Mouse (Mus musculus) lung, embryonic 15.5 days (tissue): ENCODE data around the gene Strbp. TPM values are rescaled to one million over a fixed set of nuclear protein-coding genes. Genes with fewer than 3 reads are reported as not detected.

ENCODE experiments used
- ATAC-seq: fragments of 200-750 bp; cut with Nextera tagmentation; 2 replicates; pipeline ENCODE4 v1.8.0; 2017; ENCODE audit warnings: moderate number of reproducible peaks, borderline replicate concordance; ENCODE audit not compliant: low FRiP score, low TSS enrichment; ENCODE audit errors: extremely low read depth
- H3K27ac ChIP-seq: fragments of 300-500 bp; sonication (generic); 2 replicates; pipeline ENCODE4 v1.5.1; 2015; ENCODE audit warnings: moderate library complexity, mild to moderate bottlenecking, inconsistent platforms
- H3K27me3 ChIP-seq: fragments of 300-500 bp; sonication (generic); 2 replicates; pipeline ENCODE4 v1.6.1; 2015; ENCODE audit warnings: inconsistent platforms
- H3K36me3 ChIP-seq: fragments of 300-500 bp; sonication (generic); 2 replicates; pipeline ENCODE4 v1.6.1; 2015; ENCODE audit warnings: inconsistent platforms
- H3K4me1 ChIP-seq: fragments of 300-500 bp; sonication (generic); 2 replicates; pipeline ENCODE4 v1.6.1; 2015; ENCODE audit warnings: inconsistent platforms
- H3K4me2 ChIP-seq: fragments of 300-500 bp; sonication (generic); 2 replicates; pipeline ENCODE4 v1.6.1; 2015; ENCODE audit warnings: inconsistent platforms, mild to moderate bottlenecking, moderate library complexity
- H3K4me3 ChIP-seq: fragments of 300-500 bp; sonication (generic); 2 replicates; pipeline ENCODE4 v1.5.1; 2015; ENCODE audit warnings: mild to moderate bottlenecking, inconsistent platforms
- H3K9ac ChIP-seq: fragments of 300-500 bp; sonication (generic); 2 replicates; pipeline ENCODE4 v1.6.1; 2015; ENCODE audit warnings: inconsistent platforms
- H3K9me3 ChIP-seq: fragments of 300-500 bp; sonication (generic); 2 replicates; pipeline ENCODE4 v1.6.1; 2016; ENCODE audit warnings: inconsistent platforms
- WGBS: fragments of 180-500 bp; shearing (Covaris S2); methylation state at CpG from one replicate; pipeline ENCODE4 v1.1.7; 2015; 5-methylcytosine and 5-hydroxymethylcytosine counted together
- polyA plus RNA-seq: library from polyadenylated mRNA; unstranded; fragments of >200 nt; fragmentation: Nextera tagmentation; extraction: Ambion mirVana; gene quantifications from 2 replicates; pipeline ENCODE4 v1.2.1, GENCODE M21; 2015

Strbp gene
- polyA plus RNA-seq, 1 experiment from 2014 or later = 31.9 TPM

DNA sequence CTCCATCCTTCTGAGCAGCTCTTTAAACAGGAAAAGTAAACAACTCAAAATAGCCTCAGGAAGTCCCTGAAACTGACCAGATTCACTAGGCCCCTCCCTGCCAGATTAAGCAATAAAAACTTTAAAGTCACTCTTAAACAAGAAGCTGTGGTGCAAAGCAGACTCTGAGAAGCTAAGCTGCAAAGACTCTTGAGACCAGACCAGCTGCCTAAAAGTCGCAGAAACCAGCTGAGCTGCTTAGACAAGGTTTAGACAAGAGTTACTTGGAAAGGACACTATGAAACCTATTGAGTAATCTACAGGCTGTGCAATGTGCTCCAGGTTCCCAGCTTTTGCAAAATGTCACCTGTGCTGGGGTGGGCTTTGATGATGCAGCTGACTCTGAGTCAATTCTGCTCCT, 16.6 kb downstream of the Strbp start:
- no peak for ATAC-seq
- Histone ChIP-seq H3K27me3 (no peaks in the 10 kb centered on the region), H3K4me1 (no peaks in the 10 kb centered on the region), H3K4me3 (no peak overlapping the region), H3K4me2 (no peak overlapping the region), H3K36me3 (no peaks in the 10 kb centered on the region), H3K9me3 (no peaks in the 10 kb centered on the region), H3K27ac (no peak overlapping the region), H3K9ac (no peak overlapping the region)
- 85% methylated on average over 1 of the region's 1 CpGs for WGBS

DNA sequence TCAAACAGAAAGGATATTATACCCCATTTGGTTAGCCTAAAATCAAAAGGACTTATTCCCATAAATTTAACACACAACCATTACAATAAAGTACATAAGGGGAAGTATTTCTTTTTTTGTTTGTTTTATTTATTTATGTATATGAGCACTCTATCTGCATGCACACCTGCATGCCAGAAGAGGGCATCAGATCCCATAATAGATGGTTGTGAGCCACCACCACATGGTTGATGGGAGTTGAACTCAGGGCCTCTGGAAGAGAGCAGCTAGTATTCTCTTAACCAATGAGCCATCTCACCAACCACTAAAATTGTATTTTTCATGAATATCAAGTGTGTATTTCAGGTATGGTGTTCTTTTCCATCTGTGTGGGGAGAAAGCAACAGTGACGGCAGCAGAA, 18.8 kb downstream of the Strbp start:
- Histone ChIP-seq H3K4me3 (no peak overlapping the region), H3K27ac (no peak overlapping the region)

DNA sequence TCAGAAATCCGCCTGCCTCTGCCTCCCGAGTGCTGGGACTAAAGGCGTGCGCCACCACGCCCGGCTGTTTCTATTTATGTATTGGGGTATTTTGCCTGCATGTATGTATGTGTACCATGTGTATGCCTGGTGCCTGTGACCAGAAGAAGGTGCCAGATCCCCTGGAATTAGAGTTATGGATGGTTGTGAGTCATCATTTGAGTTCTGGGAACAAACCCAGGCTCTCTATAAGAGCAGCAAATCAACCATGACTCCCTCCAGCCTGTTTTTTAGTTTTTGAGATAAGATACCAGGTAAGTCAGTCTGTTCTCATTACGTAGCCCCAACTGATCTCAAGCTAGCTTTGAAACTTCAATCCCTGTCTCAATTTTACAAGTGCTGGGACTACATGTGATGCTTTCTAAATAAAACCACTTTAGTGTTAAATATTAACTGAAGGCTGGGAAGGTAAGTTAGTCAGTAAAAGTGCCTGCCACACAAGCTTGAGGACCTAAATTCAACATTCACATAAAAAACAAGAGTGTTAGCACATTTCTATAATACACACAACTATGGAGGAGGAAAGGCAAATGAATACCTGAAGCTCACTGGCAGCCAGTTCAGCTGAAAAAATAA, 21.4 kb downstream of the Strbp start:
- no peak for ATAC-seq
- Histone ChIP-seq H3K4me2 (no peak overlapping the region), H3K27me3 (no peaks in the 10 kb centered on the region), H3K36me3 (no peaks in the 10 kb centered on the region), H3K4me1 (no peaks in the 10 kb centered on the region), H3K4me3 (no peak overlapping the region), H3K9me3 (no peaks in the 10 kb centered on the region), H3K27ac (no peak overlapping the region), H3K9ac (no peak overlapping the region)
- WGBS = 89% methylated on average over 7 of the region's 7 CpGs

More for the DNA sequence above, 18.8 kb downstream of the Strbp start:
- Histone ChIP-seq H3K36me3 (no peaks in the 10 kb centered on the region), H3K27me3 (no peaks in the 10 kb centered on the region), H3K4me1 (no peaks in the 10 kb centered on the region), H3K9ac (no peak overlapping the region), H3K4me2 (no peak overlapping the region), H3K9me3 (no peaks in the 10 kb centered on the region)
- no peak for ATAC-seq
- WGBS = 92% methylated on average over 1 of the region's 1 CpGs

DNA sequence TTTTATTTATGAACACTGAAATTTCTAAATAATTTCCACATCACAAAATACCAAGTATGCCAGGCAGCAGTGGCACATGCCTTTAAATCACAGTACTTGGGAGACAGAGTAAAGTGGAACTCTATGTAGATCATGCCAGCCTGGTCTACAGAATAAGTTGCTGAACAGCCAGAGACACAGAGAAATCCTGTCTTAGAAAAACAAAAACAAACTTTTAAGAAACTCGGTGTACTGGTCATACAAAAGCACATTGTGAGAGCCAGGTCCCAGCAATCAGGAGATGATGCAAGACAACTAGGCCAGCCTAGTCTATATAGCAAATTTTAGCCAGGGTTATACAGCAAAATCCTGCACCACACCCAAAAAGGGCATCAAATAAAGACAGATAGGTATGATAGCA, 52.6 kb downstream of the Strbp start:
- Histone ChIP-seq H3K9ac (no peak overlapping the region), H3K36me3 (no peaks in the 10 kb centered on the region), H3K4me3 (no peak overlapping the region), H3K27ac (no peak overlapping the region), H3K27me3 (no peaks in the 10 kb centered on the region), H3K9me3 (no peaks in the 10 kb centered on the region), H3K4me1 (no peaks in the 10 kb centered on the region), H3K4me2 (no peak overlapping the region)
- no peak for ATAC-seq
- WGBS = 73% methylated on average over 1 of the region's 1 CpGs

DNA sequence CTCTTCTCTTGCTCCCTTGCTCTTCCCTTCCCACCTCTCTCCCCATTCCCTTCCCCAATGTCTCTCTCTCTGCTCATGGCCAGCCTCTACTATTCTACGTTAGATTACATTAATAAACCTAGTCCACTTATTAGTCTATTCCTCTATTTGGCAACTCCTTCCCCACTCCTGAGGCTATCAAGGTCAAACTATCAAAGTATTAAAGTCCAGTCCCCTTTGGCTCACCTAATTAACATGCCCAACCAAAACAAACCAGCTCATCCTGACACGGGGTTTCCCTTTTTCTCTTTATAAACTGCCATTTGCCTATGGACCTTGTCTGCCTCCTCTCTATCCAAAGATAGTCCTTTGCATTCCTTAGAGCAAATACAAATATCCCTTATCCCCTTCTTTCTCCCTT, 54.1 kb downstream of the Strbp start:
- no peaks in the 10 kb centered on the region for H3K27me3 ChIP-seq
- no peaks in the 10 kb centered on the region for H3K36me3 ChIP-seq

DNA sequence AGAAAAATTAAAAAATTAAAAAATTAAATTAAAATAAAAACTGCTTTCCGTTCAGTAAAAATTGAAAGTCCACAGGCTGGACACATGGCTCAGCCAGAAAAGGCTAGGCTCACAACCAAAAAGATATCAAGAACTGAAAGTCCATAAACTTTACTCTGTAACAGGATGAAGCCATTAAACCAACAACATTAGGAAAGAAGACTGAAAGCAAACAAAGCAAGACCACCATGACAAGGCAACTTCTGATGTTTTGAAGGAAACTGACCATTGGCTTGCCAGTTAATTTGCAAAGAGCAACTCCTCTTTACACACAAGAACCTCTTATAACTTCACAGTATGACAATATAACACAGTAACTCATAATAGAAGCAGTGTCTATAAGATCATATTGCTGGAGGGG, 54.7 kb downstream of the Strbp start:
- Histone ChIP-seq H3K27ac (no peak overlapping the region), H3K36me3 (no peaks in the 10 kb centered on the region), H3K4me3 (no peak overlapping the region), H3K9ac (no peak overlapping the region), H3K9me3 (no peaks in the 10 kb centered on the region), H3K4me1 (no peaks in the 10 kb centered on the region), H3K27me3 (no peaks in the 10 kb centered on the region), H3K4me2 (no peak overlapping the region)
- 82% methylated on average over 1 of the region's 1 CpGs for WGBS
- no peak for ATAC-seq

More for the DNA sequence above, 54.1 kb downstream of the Strbp start:
- H3K4me3 ChIP-seq = no peak overlapping the region
- H3K27ac ChIP-seq = no peak overlapping the region
- H3K9me3 ChIP-seq = no peaks in the 10 kb centered on the region
- WGBS = 50% methylated on average over 2 of the region's 2 CpGs
- H3K4me1 ChIP-seq = no peaks in the 10 kb centered on the region
- H3K4me2 ChIP-seq = no peak overlapping the region
- H3K9ac ChIP-seq = no peak overlapping the region
- ATAC-seq = no peak

DNA sequence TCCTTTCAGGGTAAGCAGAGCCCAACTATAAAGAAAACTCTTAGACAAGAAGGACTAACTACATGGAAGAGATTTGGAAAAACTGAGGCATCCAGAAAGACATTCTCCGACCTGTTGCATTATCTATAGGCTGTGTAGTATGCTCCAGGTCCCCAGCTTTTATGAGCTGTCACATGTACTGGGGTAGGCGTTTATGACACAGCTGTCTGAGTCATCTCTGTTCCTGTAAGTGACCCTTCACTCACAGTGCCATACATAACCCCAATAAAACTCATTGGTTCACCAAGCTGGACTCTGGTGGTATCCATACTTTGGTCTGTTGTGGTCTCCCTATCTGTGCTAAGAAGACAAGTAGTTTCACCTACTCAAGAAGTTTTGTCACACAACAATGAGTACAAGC, 80.3 kb downstream of the Strbp start:
- Histone ChIP-seq H3K9ac (no peak overlapping the region), H3K36me3 (peaks cover 4% of the 10 kb centered on the region; the same call in 1 of the 2 replicates), H3K4me2 (no peak overlapping the region), H3K4me3 (no peak overlapping the region), H3K9me3 (no peaks in the 10 kb centered on the region), H3K27ac (no peak overlapping the region), H3K4me1 (no peaks in the 10 kb centered on the region), H3K27me3 (no peaks in the 10 kb centered on the region)
- WGBS = 75% methylated on average over 2 of the region's 2 CpGs
- no peak for ATAC-seq

DNA sequence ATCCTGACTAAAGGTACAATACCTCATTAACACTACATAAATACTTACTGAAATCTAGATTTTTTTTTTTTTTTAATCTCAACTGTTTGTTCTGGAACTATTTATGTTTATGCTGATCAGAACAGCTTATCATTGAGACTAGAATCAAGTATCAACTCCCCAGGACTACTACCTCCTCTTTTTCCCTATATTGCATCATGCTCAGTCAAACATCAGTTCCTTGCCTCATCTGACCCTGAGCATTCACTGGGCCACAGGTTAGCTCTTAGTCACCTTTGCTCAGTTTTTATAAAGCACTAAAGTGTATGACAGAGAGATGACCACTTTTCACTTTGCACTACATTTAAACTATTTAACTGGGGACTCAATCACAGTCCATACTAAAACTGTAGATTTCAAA, 115.7 kb downstream of the Strbp start:
- no peak overlapping the region for H3K4me3 ChIP-seq
- H3K27me3 ChIP-seq = no peaks in the 10 kb centered on the region
- ATAC-seq = no peak
- H3K9me3 ChIP-seq = no peaks in the 10 kb centered on the region
- H3K4me2 ChIP-seq = no peak overlapping the region
- no peak overlapping the region for H3K27ac ChIP-seq
- no peaks in the 10 kb centered on the region for H3K4me1 ChIP-seq
- no peaks in the 10 kb centered on the region; the same call in 1 of the 2 replicates for H3K36me3 ChIP-seq
- no peak overlapping the region for H3K9ac ChIP-seq

DNA sequence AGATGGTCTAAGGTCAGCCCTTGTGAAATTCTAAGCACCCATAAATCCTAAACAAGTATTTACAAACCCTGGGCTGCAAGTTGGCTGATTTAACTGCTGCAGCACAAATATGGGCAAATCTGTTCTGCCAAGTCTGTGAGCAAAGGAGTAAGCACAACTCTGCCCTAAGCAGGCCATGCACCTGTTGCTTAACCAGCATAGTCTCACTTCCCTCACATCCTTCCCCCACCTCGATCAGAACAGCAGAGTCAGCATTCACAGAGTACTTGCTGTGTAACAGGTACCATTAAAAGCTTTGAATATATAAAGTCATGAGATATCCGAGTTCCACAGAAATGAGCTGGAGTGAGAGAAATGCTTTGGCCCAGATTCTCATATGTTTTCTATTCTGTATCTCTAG, 125.5 kb downstream of the Strbp start:
- Histone ChIP-seq H3K27me3 (no peaks in the 10 kb centered on the region), H3K4me1 (no peaks in the 10 kb centered on the region), H3K9me3 (no peaks in the 10 kb centered on the region), H3K4me2 (no peak overlapping the region), H3K9ac (no peak overlapping the region), H3K27ac (no peak overlapping the region), H3K4me3 (no peak overlapping the region), H3K36me3 (no peaks in the 10 kb centered on the region)
- 87% methylated on average over 2 of the region's 2 CpGs for WGBS
- ATAC-seq = no peak

DNA sequence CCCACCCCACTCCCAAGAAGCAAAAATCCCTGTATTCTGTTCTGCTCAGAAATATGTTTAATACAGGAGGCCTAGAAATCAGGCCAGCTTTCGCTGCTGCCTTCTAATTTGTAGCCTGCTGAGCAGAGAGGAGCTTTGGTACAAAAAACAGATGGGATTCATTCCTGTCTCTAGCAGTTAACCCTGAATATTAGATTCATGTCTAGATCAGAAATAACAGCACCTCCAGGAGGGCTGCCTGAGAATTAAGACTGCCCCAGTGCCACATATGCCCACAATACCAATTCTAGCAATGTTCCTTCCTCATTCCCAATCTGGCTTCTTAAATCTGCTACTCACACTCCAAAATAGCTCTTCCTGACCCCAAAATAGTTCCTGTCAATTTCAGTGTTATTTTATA, 127.0 kb downstream of the Strbp start:
- no peaks in the 10 kb centered on the region for H3K9me3 ChIP-seq
- no peaks in the 10 kb centered on the region for H3K36me3 ChIP-seq
- H3K9ac ChIP-seq = no peak overlapping the region
- H3K4me2 ChIP-seq = no peak overlapping the region
- no peak for ATAC-seq
- WGBS = 92% methylated on average over 1 of the region's 1 CpGs
- no peak overlapping the region for H3K27ac ChIP-seq
- no peaks in the 10 kb centered on the region for H3K4me1 ChIP-seq
- H3K27me3 ChIP-seq = no peaks in the 10 kb centered on the region
- no peak overlapping the region for H3K4me3 ChIP-seq

DNA sequence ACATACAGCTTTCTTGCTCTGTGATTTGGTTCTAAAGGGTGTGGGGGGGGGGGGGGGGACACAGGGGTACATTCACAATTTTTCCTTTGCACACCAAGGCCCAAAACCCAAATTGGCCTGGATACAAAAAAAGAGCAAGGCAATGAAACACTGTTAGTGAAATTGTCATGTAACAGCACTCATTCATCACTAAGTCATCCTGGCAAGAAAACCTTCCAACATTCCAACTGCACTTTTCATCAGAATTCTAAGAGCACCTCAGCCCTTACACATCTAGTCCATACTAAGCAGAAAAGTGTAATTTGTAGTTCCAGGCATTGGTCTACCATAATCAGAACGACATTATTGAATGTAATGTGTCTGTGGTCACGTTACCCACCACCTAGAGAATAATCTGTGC, 131.5 kb downstream of the Strbp start:
- no peak for ATAC-seq
- Histone ChIP-seq H3K36me3 (peaks cover 10% of the 10 kb centered on the region), H3K27ac (no peak overlapping the region), H3K9ac (no peak overlapping the region), H3K27me3 (no peaks in the 10 kb centered on the region), H3K4me2 (no peak overlapping the region), H3K4me1 (0 out of 2 replicates have a peak, but pooled peaks cover 2% of the 10 kb centered on the region), H3K9me3 (no peaks in the 10 kb centered on the region), H3K4me3 (no peak overlapping the region)
- WGBS = 94% methylated on average over 2 of the region's 2 CpGs

DNA sequence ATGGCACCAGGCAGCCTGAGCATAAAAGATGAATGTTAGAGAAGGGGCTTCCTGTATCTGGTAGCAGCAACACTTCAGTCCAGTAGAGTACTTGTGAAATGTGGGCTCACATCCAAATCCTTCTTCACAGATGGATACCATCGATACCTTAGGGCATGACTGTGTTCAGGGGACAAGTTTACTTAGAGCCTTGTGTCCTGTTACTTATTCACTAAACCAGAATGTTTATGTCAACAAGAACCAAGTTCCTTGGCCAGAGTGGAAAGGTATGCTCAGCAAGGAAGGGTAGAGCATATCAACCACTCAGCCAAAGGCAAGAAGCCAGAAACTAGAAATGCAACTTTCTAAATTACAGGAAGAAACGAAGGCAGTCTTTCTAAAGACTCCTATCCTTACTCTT, 133.0 kb downstream of the Strbp start:
- no peak overlapping the region for H3K27ac ChIP-seq
- no peak for ATAC-seq
- H3K4me3 ChIP-seq = no peak overlapping the region
- no peak overlapping the region for H3K4me2 ChIP-seq
- H3K9me3 ChIP-seq = no peaks in the 10 kb centered on the region
- peaks cover 22% of the 10 kb centered on the region for H3K36me3 ChIP-seq
- H3K27me3 ChIP-seq = no peaks in the 10 kb centered on the region
- H3K9ac ChIP-seq = no peak overlapping the region
- 0 out of 2 replicates have a peak, but pooled peaks cover 2% of the 10 kb centered on the region for H3K4me1 ChIP-seq
- 46% methylated on average over 2 of the region's 2 CpGs for WGBS

DNA sequence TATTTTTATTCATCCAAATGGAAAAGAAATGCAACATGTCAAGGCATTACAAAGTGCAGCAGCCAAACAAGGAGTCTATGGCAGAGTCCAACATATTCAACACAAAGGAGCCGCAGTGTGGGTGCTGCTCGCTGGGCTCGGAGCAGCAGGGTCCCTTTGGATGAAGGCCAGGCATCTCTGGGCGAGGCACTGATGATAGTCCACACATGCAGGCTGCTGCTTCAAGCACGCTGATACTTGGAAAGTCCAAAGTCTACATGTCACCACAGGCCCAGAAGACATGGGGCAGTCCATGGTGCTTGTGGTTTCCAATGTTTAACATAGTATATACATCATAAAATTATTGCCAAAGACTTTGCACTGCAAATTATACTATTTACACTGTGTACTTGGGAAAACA, 133.8 kb downstream of the Strbp start:
- Histone ChIP-seq H3K36me3 (peaks cover 27% of the 10 kb centered on the region), H3K4me2 (no peak overlapping the region), H3K4me1 (0 out of 2 replicates have a peak, but pooled peaks cover 2% of the 10 kb centered on the region), H3K9ac (no peak overlapping the region), H3K27ac (no peak overlapping the region), H3K9me3 (no peaks in the 10 kb centered on the region), H3K27me3 (no peaks in the 10 kb centered on the region), H3K4me3 (no peak overlapping the region)
- WGBS = 63% methylated on average over 5 of the region's 5 CpGs
- no peak for ATAC-seq
